Mouse (Mus musculus) forebrain, embryonic 14.5 days (tissue): ENCODE results near the gene Abr. TPM values are rescaled to one million over a fixed set of nuclear protein-coding genes. Genes with fewer than 3 reads are reported as not detected.

Experiments
- ATAC-seq: fragments of 200-750 bp; cut with Nextera tagmentation; 2 replicates; pipeline ENCODE4 v1.8.0; 2017; ENCODE audit warnings: mild to moderate bottlenecking, moderate library complexity
- DNase-seq: peaks from one replicate; pipeline ENCODE4 v3.0.0-alpha.2; 2015; ENCODE audit warnings: low spot score
- H3K27ac ChIP-seq: fragments of 300-500 bp; sonication (generic); 2 replicates; pipeline ENCODE4 v1.5.1; 2014; ENCODE audit warnings: low read depth, mild to moderate bottlenecking, control low read depth, low read length, moderate library complexity
- H3K27me3 ChIP-seq: fragments of 300-500 bp; sonication (generic); replicated peaks from 2 replicates; pipeline ENCODE4 v1.6.1; 2014; ENCODE audit warnings: low read length, control low read depth, mixed read lengths; ENCODE audit not compliant: control insufficient read depth, insufficient read depth
- H3K36me3 ChIP-seq: fragments of 300-500 bp; sonication (generic); 2 replicates; pipeline ENCODE4 v1.6.1; 2014; ENCODE audit warnings: low read length, control low read depth; ENCODE audit not compliant: control insufficient read depth, insufficient read depth
- H3K4me1 ChIP-seq: fragments of 300-500 bp; sonication (generic); 2 replicates; pipeline ENCODE4 v1.6.1; 2014; ENCODE audit warnings: antibody characterized with exemption, low read length, control low read depth; ENCODE audit not compliant: control insufficient read depth, insufficient read depth
- H3K4me2 ChIP-seq: fragments of 300-500 bp; sonication (generic); 2 replicates; pipeline ENCODE4 v1.6.1; 2014; ENCODE audit warnings: mild to moderate bottlenecking, control low read depth, low read length
- H3K4me3 ChIP-seq: fragments of 300-500 bp; sonication (generic); 2 replicates; pipeline ENCODE4 v1.5.1; 2014; ENCODE audit warnings: low read depth, low read length, control low read depth
- H3K9ac ChIP-seq: fragments of 300-500 bp; sonication (generic); 2 replicates; pipeline ENCODE4 v1.6.1; 2014; ENCODE audit warnings: mild to moderate bottlenecking, low read length, control low read depth, moderate library complexity
- H3K9me3 ChIP-seq: fragments of 300-500 bp; sonication (generic); replicated peaks from 2 replicates; pipeline ENCODE4 v1.6.1; 2016; ENCODE audit warnings: low read length, control low read depth, mixed read lengths; ENCODE audit not compliant: control insufficient read depth
- WGBS: fragments of 180-500 bp; shearing (Covaris S2); extraction: QIAGEN DNeasy Blood & Tissue Kit; methylation state at CpG from one replicate; pipeline ENCODE4 v1.1.7; 2014; 5-methylcytosine and 5-hydroxymethylcytosine counted together
- polyA plus RNA-seq: library from polyadenylated mRNA; unstranded; fragments of >200 nt; fragmentation: Nextera tagmentation; extraction: Ambion mirVana; gene quantifications from 2 replicates; pipeline ENCODE4 v1.2.1, GENCODE M21; 2014

The Abr gene
- polyA plus RNA-seq, 1 experiment from 2014 or later, result 88.8 TPM

GRCm38 (mm10) chr11:76587333-76587732 is 34.8 kb downstream of the Abr start:
- ATAC-seq (no peak), DNase-seq (no peak)
- H3K9ac ChIP-seq, result no peak overlapping the region
- H3K4me3 ChIP-seq, result no peak overlapping the region
- H3K27ac ChIP-seq, result no peak overlapping the region
- 94% methylated on average over 1 of the region's 1 CpGs for WGBS
- no peaks in the 10 kb centered on the region for H3K36me3 ChIP-seq
- no peaks in the 10 kb centered on the region for H3K9me3 ChIP-seq
- no peak overlapping the region for H3K4me2 ChIP-seq
- no peaks in the 10 kb centered on the region for H3K4me1 ChIP-seq
- no peaks in the 10 kb centered on the region for H3K27me3 ChIP-seq

- Histone ChIP-seq H3K27ac (no peak overlapping the region), H3K4me1 (no peaks in the 10 kb centered on the region), H3K9ac (no peak overlapping the region), H3K36me3 (no peaks in the 10 kb centered on the region), H3K4me3 (no peak overlapping the region), H3K9me3 (no peaks in the 10 kb centered on the region), H3K4me2 (no peak overlapping the region), H3K27me3 (no peaks in the 10 kb centered on the region)
- ATAC-seq, result no peak
- DNase-seq, result no peak
- WGBS, result 95% methylated on average over 3 of the region's 3 CpGs
Observed at GRCm38 (mm10) chr11:76586119-76586518, 36.0 kb downstream of the Abr start.

- 28% methylated on average over 12 of the region's 12 CpGs for WGBS
- no peaks in the 10 kb centered on the region for H3K27me3 ChIP-seq
- no peaks in the 10 kb centered on the region for H3K4me1 ChIP-seq
- DNase-seq (peak; percentile 93), ATAC-seq (peak; percentile 69; the same call in 1 of the 2 replicates)
- no peak overlapping the region for H3K9ac ChIP-seq
- no peak overlapping the region for H3K27ac ChIP-seq
- H3K4me3 ChIP-seq, result no peak overlapping the region
- no peak overlapping the region for H3K4me2 ChIP-seq
- no peaks in the 10 kb centered on the region for H3K9me3 ChIP-seq
- no peaks in the 10 kb centered on the region for H3K36me3 ChIP-seq
Observed at GRCm38 (mm10) chr11:76577588-76578257, 44.4 kb downstream of the Abr start.

- DNase-seq, result no peak
- no peak overlapping the region for H3K27ac ChIP-seq
- no peak overlapping the region for H3K4me2 ChIP-seq
- no peak overlapping the region for H3K9ac ChIP-seq
- peaks cover 6% of the 10 kb centered on the region; the same call in 1 of the 2 replicates for H3K27me3 ChIP-seq
- H3K36me3 ChIP-seq, result no peaks in the 10 kb centered on the region
- whole genome bisulfite sequencing, result 89% methylated on average over 6 of the region's 6 CpGs
- ATAC-seq, result no peak
- H3K4me3 ChIP-seq, result no peak overlapping the region
- H3K9me3 ChIP-seq, result no peaks in the 10 kb centered on the region
- peaks cover 13% of the 10 kb centered on the region; the same call in 1 of the 2 replicates for H3K4me1 ChIP-seq
Observed at GRCm38 (mm10) chr11:76572820-76573385, 49.2 kb downstream of the Abr start.

- peak; percentile 47 for ATAC-seq
- WGBS, result 3% methylated on average over 9 of the region's 9 CpGs
- Histone ChIP-seq H3K27ac (no peak overlapping the region), H3K9me3 (no peaks in the 10 kb centered on the region), H3K4me1 (peaks cover 13% of the 10 kb centered on the region; the same call in 1 of the 2 replicates), H3K36me3 (no peaks in the 10 kb centered on the region), H3K4me3 (peak overlapping the region; percentile 63), H3K4me2 (peak overlapping the region; percentile 98), H3K27me3 (peaks cover 6% of the 10 kb centered on the region; the same call in 1 of the 2 replicates), H3K9ac (peak overlapping the region; percentile 82)
- DNase-seq, result no peak
Observed at GRCm38 (mm10) chr11:76571613-76571929, 50.5 kb downstream of the Abr start.

- DNase-seq, result peak; percentile 69
- peak; percentile 89 for ATAC-seq
- Histone ChIP-seq H3K9ac (peak overlapping the region; percentile 82), H3K27ac (no peak overlapping the region), H3K27me3 (peaks cover 6% of the 10 kb centered on the region; the same call in 1 of the 2 replicates), H3K4me2 (peak overlapping the region; percentile 98), H3K4me1 (peaks cover 13% of the 10 kb centered on the region; the same call in 1 of the 2 replicates), H3K36me3 (no peaks in the 10 kb centered on the region), H3K9me3 (no peaks in the 10 kb centered on the region), H3K4me3 (peak overlapping the region; percentile 63)
- WGBS, result under 1% methylated on average over 60 of the region's 66 CpGs
Observed at GRCm38 (mm10) chr11:76570741-76571612, 51.1 kb downstream of the Abr start.

- Histone ChIP-seq H3K36me3 (no peaks in the 10 kb centered on the region), H3K27ac (no peak overlapping the region), H3K27me3 (peaks cover 6% of the 10 kb centered on the region; the same call in 1 of the 2 replicates), H3K4me2 (peak overlapping the region; percentile 98), H3K4me3 (peak overlapping the region; percentile 63), H3K4me1 (peaks cover 13% of the 10 kb centered on the region; the same call in 1 of the 2 replicates), H3K9me3 (no peaks in the 10 kb centered on the region), H3K9ac (peak overlapping the region; percentile 82)
- DNase-seq (no peak), ATAC-seq (no peak)
- WGBS, result 7% methylated on average over 10 of the region's 10 CpGs
Observed at GRCm38 (mm10) chr11:76570201-76570731, 51.8 kb downstream of the Abr start.

GRCm38 (mm10) chr11:76569436-76569835 is 52.7 kb downstream of the Abr start:
- Histone ChIP-seq H3K9me3 (no peaks in the 10 kb centered on the region), H3K4me2 (peak overlapping the region; percentile 98), H3K4me1 (peaks cover 13% of the 10 kb centered on the region; the same call in 1 of the 2 replicates), H3K27ac (no peak overlapping the region), H3K9ac (no peak overlapping the region), H3K36me3 (no peaks in the 10 kb centered on the region), H3K4me3 (no peak overlapping the region), H3K27me3 (peaks cover 6% of the 10 kb centered on the region; the same call in 1 of the 2 replicates)
- 46% methylated on average over 3 of the region's 3 CpGs for WGBS
- ATAC-seq (no peak), DNase-seq (no peak)
